Mouse (Mus musculus) lung, embryonic 16.5 days (tissue): Measurements from ENCODE around the gene Gm11992. TPM values are rescaled to one million over a fixed set of nuclear protein-coding genes. Genes with fewer than 3 reads are reported as not detected.

Source experiments
- polyA plus RNA-seq: library from polyadenylated mRNA; unstranded; fragments of >200 nt; fragmentation: Nextera tagmentation; extraction: Ambion mirVana; gene quantifications from 2 replicates; pipeline ENCODE4 v1.2.1, GENCODE M21; 2015

Gene Gm11992
- polyA plus RNA-seq, 1 experiment from 2014 or later = 2.8 TPM

Other genes with a start within 250 kb of the Gm11992 start
- gene Pkd1l1, start 75.3 kb upstream of the Gm11992 start, polyA plus RNA-seq = 0.06 and 0.18 TPM in 2 replicates
- gene Hus1, start 37.4 kb upstream of the Gm11992 start, polyA plus RNA-seq = 15.6 and 17.3 TPM in 2 replicates
- 0.13 and 0.24 TPM in 2 replicates for gene Sun3, start 397 bp downstream of the Gm11992 start, polyA plus RNA-seq
- gene Upp1, start 69.5 kb downstream of the Gm11992 start, polyA plus RNA-seq = 15.6 and 16.8 TPM in 2 replicates
- gene Abca13, start 143.3 kb downstream of the Gm11992 start, polyA plus RNA-seq = 0.05 and 0.13 TPM in 2 replicates